Comparison of ENCODE assay signal across 8 mouse cellular contexts in genomic region chr6:100204436-100204835, GRCm38 (mm10).
DNase-seq lines count a peak whose midpoint lies in the region; ATAC-seq lines count a peak whose summit lies in the region.

No protein-coding gene starts in this region.

- peak; percentile 40 for DNase-seq in heart, postnatal 14 days
- no peak for DNase-seq in heart, adult 9 months (ENCODE audit: low spot score in 2 of 2)
- DNase-seq in thymus, postnatal 0 days (ENCODE audit: low spot score): peak; percentile 28
- no peak for DNase-seq in thymus, adult 18-20 months
- peak; percentile 87 to 88 for DNase-seq in kidney, postnatal 25 days
- no peak for DNase-seq in thymus, postnatal 25 days

- intact Hi-C loops in heart, postnatal 14 days (cut with DNase I): no loop called here

- ATAC-seq in inflammation-experienced regulatory T-cells, adult 6 months: no peak
- no peak for ATAC-seq in erythroid progenitor cell, adult 5-6 weeks (replicated peaks; ENCODE audit: low FRiP score, poor library complexity, severe bottlenecking)

Comparison
In these comparisons a context has a peak if more than half of its experiments do, and no peak if none do; other contexts are left out.
1. DNase-seq: peak in heart, postnatal 14 days (2 of 2), thymus, postnatal 0 days (single experiment) and kidney, postnatal 25 days (2 of 2); none in heart, adult 9 months (0 of 2), thymus, adult 18-20 months (0 of 2) and thymus, postnatal 25 days (single experiment).